Mouse (Mus musculus): ENCODE results near the gene Kif6.

DNA sequence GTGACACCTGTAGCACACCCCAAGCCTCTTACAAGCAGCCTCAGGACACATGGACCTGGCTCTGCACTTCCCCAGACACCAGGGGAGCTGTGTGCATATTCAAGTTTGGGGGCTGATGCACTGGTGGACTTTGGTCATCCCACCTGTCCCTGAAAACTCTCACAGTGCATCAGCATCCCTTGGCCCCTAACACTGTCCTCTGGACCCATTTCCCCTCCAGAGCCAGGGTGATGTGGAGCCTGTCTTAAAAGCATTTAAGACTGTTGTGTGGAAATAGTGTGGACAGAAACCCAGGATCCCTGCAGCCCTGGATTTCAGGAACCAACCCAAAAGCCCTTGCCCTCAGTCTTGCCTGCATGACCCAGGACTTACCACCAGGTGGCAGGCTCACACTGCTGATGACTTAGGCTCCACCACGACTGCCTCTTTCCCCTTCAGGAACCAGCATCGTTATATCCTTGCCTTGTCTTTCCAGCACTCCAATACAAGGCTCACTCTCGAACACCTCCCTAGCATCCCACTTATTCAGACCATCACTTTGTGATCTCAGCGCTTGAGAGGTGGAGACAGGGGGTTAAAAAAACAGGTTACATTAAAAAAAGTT lies 320.8 kb downstream of the Kif6 start:
- TF ChIP-seq CHD2 (IDR thresholded peaks at IDR 0.05; ENCODE audit: low read depth, low read length): no peak
- TF ChIP-seq ZNF384 (IDR thresholded peaks at IDR 0.05; ENCODE audit: low read depth, low read length): no peak

All from ES-E14 (cell line).